Mouse (Mus musculus) spleen, adult 10 weeks (tissue): ENCODE measurements around the gene Mllt11. TPM values are rescaled to one million over a fixed set of nuclear protein-coding genes. Genes with fewer than 3 reads are reported as not detected.

ENCODE experiments used
- polyA plus RNA-seq: library from polyadenylated mRNA; stranded (reverse); fragments of 350-450 nt; fragmentation: Illumina TruSeq; extraction: RNeasy Lipid Tissue Mini Kit (QIAGEN cat#74804); gene quantifications from one replicate; pipeline ENCODE4 v1.2.3, GENCODE M21; 2015; ENCODE audit warnings: low replicate concordance; ENCODE audit not compliant: insufficient read depth

Mllt11 gene
- 24.0 TPM for polyA plus RNA-seq

DNA sequence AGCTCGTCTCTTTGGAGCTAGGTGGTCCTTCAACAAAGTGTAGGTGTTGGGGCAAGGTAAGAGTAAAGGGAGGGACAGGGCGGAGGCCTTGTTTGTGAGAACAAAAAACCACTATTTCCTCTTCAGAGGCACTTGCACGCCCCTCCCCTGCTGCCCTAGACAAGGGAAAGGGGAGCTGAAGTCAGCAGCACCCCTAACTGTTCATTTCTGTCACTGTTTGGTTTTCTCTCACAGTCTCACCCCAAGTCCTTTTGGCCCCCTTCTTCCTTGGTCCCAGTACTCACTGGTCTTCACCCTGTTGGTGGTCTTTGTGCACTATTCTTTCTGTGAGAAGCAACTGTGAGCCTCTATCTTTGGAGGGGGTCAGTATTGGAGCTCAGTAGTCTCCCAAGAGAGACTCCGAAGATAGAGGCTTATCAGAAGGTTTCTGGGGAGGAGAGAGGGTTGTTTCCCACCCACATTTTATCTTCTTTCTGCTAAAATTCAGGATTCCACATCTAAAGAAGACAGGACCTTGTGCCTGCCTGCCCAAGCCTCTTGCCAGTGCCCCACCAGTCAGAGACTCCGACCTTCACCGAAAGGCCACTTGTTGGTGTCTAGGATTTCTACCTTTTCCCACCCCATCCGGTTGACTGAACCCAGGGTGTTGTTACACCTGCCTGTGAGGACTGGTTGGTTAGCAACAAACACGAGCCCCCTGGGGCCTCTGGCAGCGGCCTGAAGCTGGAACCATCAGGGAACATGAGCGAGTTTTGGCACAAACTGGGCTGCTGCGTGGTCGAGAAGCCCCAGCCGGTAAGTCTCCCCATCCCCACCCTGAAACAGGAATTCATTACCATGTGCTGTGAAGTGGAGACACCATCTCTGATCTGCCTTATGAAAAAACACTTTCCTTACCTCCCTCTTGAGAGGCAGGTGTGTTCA lies at the start of gene Mllt11:
Gene Mllt11, minus strand, starts transcription at position 874 of the 924 bp plus-strand sequence.

DNA sequence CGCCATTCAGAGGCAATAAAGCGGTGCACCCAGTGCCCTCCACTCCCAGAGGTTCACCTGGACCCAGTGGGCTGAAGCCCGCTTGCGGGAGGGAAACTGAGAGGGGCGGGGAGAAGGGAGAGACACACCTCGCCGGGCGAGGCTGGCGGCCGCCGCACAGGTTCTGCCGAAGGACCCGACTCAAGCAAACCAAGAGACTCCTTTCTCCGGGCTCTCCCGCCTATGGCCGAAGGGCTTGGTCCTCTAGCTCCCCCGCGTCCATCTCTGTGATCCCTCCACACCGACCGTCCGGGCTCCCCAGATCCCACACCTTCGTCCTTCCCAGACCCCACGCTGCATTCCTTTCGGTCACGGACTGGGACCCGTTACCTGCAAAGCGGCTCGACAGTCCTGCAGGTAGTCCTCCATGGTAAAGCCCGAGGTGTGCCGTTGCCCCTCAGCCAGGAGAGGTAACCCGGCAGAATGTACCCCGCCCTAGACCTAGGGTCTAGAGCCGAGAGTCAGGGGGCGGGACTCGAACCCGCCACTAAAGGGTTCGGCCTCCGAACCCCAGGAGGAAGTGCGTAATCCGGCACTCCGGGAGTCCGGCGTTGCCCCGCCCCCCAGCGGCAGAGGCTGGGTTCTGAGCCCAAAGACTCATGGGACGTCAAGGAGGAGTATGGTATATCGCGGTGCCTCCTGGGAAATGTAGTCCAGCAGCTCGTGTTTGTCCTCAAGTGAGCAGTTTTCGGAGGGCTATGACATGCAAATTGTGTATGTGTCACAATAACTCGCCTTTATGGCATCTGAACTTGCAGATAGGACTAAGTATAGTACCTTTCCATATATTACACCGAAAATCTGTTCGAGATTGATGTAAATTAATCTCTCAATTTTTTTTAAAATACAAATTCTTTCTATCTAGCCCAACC lies 49.5 kb upstream of the Mllt11 start, which contains the start of the genes Mindy1 and Prune1:
Gene Mindy1, plus strand, starts transcription at position 130 of the 911 bp plus-strand sequence.
Gene Prune1, minus strand, starts transcription at position 861 of the 911 bp plus-strand sequence.

DNA sequence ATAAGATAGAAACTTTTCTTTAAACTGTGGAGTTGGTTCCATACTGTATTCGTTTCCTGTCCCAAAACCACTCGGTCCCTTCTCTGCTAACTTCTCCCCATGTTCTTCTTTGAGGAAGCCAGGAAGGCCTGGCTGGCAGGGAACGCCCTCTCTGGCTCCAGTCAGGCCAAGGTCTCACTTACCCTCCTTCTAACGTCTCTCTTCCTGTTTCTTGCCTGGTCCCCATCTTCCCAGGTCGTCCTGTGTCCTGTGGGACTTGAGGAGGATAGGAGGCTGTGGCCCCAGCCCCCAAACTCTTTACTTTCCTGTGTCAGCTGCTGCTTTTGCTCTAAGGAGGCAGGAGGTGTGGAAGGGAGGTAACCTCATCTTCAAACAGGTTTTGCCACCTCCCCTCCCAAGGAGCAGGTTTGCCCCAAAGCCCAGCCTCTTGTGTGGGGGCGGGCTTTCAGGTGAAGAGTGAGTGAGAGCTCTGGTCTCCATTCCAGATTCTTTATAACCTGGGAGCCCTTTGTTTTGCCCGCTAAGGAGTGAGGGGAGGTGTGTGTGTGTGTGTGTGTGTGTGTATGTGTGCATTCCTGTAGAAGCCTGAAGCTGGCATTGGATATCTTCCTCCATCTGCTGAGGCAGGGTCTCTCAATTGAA lies 18.9 kb upstream of the Mllt11 start, which contains the start of gene Bnipl:
Gene Bnipl, minus strand, starts transcription at position 411 of the 642 bp plus-strand sequence.

DNA sequence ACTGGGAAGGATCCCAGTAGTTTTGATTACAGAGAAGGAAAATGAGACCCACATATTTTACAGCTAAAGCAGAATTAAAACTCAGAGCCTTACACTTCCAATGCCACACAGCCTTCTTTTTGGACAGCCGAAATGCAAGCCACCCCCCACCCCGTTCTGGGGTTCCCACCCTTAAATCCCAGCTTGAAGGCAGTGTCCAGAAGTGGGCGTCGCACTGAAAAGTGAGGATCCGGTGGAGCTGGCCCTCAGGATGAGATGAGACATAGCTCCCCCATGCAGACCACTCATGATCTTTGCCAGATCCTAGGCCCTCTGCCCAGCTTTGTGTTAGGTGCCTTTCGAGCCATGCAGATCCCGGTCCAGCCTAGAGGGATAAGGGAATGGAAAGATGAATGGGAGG lies 9.5 kb upstream of the Mllt11 start, which contains the start of gene Gm128:
Gene Gm128, minus strand, starts transcription at position 101 of the 400 bp plus-strand sequence.

DNA sequence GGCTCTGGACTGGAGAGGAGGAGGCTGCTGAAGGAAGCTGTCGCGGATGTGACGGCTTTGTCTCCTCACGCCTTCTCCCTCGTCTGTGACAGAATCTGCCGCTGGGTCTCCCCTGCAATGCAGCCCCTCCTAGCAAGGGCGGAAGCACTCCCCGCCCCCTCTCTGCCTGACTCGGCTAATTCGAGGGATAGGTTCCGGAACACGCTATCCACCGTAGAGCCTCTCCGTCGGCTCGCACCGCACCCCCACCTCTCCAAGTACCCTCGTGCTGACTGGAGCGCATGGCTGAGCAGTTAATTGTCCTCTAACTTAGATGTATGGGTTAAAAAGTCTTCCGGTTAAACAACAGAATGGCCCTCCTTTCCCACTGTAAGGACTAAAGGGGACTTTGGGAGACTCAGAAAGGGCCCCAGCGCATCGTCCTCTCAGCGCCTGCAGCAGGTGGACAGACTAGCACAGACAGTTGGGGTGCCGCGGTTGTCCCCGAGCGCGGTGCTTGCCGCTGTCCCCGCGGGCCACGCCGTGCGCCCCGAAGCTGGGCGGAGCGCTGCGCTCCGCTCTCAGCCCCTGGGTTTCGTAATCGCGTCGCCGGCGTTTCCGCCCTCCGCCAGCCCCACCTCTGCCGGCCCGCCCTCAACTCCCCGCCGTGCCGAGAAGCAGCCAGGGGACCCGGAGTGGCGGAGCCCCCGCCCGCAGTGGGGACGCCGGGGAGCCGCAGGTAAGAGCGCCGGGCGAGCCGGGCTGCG lies 3.6 kb downstream of the Mllt11 start, which contains the start of gene Cdc42se1:
Gene Cdc42se1, plus strand, starts transcription at position 585 of the 746 bp plus-strand sequence.

DNA sequence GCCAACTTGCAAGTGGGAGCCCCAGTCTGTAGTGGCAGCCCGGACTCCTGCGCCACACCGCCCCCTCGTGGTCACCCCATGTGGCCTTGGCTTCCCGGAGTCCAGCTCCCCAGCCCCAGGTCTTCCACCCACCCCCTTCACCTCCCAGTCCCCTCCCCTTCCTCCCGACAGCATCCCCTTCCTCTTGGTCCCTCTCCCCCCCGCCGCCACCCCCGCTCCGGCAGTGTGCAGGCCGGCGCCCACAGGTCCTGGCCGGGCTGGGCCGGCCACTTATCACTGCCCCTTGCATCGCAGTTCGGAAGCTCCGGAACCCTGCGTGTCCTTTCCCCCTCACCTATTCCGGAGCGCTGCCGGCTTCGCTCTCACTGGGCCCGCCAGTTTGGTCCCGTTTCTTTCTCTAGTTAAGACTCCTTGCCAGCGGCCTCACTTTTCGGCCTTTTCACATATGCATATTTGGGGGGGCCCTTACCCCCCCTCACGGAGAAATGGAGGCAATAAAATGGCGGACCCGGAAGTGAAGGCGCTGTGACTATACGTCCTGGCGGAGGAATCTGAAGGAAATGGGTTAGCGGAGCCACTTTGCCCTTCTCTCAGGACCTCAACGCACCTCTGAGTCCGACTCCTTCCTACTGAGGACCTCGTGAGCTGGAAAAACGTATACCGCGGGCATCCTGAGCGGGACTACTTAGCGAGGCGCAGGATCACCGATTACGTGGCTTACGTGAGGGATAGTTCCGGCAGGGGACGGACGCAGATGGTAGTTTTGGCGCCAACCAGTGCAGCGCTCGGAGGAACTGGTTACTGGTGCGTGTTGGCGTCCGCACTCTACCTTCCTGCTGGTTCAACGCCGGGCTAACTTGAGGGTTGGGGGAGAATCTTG lies 14.5 kb downstream of the Mllt11 start, which contains the start of gene Gabpb2:
Gene Gabpb2, minus strand, starts transcription at position 662 of the 880 bp plus-strand sequence.

Other genes starting within 250 kb of the Mllt11 start
- gene Zfp687, start 216.7 kb downstream of the Mllt11 start, polyA plus RNA-seq, result 19.5 TPM
- gene Psmd4, start 189.6 kb downstream of the Mllt11 start, polyA plus RNA-seq, result 88.5 TPM
- gene Pip5k1a, start 125.2 kb downstream of the Mllt11 start, polyA plus RNA-seq, result 20.2 TPM
- 33.3 TPM for gene Vps72, start 121.1 kb downstream of the Mllt11 start, polyA plus RNA-seq
- gene Tmod4, start 107.7 kb downstream of the Mllt11 start, polyA plus RNA-seq, result 3.3 TPM
- 81.2 TPM for gene Scnm1, start 98.2 kb downstream of the Mllt11 start, polyA plus RNA-seq
- gene Lysmd1, start 98.1 kb downstream of the Mllt11 start, polyA plus RNA-seq, result 10.1 TPM
- gene Tnfaip8l2, start 89.8 kb downstream of the Mllt11 start, polyA plus RNA-seq, result 32.9 TPM
- gene Sema6c, start 71.7 kb downstream of the Mllt11 start, polyA plus RNA-seq, result 0.69 TPM
- 109 TPM for gene Gabpb2, start 14.3 kb downstream of the Mllt11 start, polyA plus RNA-seq
- gene Cdc42se1, start 3.4 kb downstream of the Mllt11 start, polyA plus RNA-seq, result 160 TPM
- gene Gm128, start 9.4 kb upstream of the Mllt11 start, polyA plus RNA-seq, result not detected
- not detected for gene Bnipl, start 19.0 kb upstream of the Mllt11 start, polyA plus RNA-seq
- 37.6 TPM for gene Mindy1, start 49.2 kb upstream of the Mllt11 start, polyA plus RNA-seq
- gene Prune1, start 49.9 kb upstream of the Mllt11 start, polyA plus RNA-seq, result 13.4 TPM
- 6.3 TPM for gene Anxa9, start 75.0 kb upstream of the Mllt11 start, polyA plus RNA-seq
- 215 TPM for gene Cers2, start 82.6 kb upstream of the Mllt11 start, polyA plus RNA-seq
- 47.4 TPM for gene Setdb1, start 125.0 kb upstream of the Mllt11 start, polyA plus RNA-seq
- gene 4930558C23Rik, start 170.7 kb upstream of the Mllt11 start, polyA plus RNA-seq, result not detected
- gene Arnt, start 202.2 kb upstream of the Mllt11 start, polyA plus RNA-seq, result 57.5 TPM